Mouse (Mus musculus) urinary bladder, adult 2 months (tissue): ENCODE results near the gene Gimap8. TPM values are rescaled to one million over a fixed set of nuclear protein-coding genes. Genes with fewer than 3 reads are reported as not detected.
"Not testable (repeated sequence)": the region's sequence is repeated elsewhere in the genome, so short reads cannot be mapped to it uniquely, and the experiment has no call there.

Experiments used
- DNase-seq: peaks from one replicate; pipeline ENCODE4 v3.0.0; 2022; ENCODE audit warnings: low spot score
- polyA plus RNA-seq: library from polyadenylated mRNA; depleted of rRNA; stranded (reverse); fragments of >200 nt; gene quantifications from 2 replicates; pipeline ENCODE4 v1.2.3, GENCODE M21; 2012

Gene Gimap8
- polyA plus RNA-seq, 1 experiment: 8.1 TPM

DNA sequence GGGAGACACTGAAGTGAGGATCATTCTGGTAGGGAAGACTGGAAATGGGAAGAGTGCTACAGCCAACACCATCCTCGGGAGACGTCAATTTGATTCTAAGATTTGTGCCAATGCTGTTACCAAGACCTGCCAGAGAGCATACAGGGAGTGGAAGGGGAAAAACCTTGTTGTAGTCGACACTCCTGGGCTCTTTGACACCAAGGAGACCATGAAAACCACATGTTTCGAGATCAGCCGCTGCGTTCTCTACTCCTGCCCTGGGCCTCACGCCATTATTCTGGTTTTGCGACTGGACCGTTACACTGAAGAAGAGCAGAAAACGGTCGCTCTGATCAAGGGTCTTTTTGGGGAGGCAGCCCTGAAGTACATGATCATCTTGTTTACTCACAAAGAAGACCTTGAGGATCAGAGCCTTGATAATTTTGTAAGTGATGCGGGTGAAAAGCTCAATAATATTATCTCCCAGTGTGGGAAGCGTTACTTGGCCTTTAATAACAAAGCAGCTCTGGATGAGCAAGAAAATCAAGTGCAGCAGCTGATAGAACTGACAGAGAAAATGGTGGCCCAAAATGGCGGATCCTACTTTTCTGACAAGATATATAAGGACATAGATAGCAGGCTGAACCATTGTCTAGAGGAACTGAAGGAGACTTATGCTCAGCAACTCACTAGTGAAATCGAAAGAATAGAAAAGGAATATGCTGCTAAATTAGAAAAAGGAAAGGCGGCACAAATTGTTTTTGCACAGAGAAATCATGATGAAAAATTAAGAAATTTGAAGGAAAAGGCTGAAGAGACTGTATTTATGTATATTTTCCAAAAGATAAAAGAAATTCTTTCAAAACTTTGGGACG, 30.7 kb downstream of the Gimap8 start:
- DNase-seq: no peak

DNA sequence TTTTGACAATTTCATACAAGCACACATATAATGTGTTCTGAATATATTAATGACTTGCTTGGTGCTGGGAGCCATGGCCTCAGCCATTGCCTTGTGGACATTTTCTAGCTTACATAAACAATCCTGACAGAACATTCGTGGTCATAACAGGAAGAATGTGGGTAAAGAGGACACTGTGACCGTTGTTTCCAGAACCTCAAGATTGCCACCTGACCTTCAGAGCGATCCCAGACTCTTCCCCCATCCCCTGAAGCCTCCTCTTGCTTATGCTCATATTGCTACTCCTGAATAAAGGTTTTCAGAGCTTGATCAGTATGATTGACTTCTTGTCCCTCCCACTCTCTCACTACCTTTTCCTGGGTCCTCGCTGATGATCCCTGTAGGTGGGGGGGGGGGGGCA, 31.4 kb downstream of the Gimap8 start:
- no peak for DNase-seq

DNA sequence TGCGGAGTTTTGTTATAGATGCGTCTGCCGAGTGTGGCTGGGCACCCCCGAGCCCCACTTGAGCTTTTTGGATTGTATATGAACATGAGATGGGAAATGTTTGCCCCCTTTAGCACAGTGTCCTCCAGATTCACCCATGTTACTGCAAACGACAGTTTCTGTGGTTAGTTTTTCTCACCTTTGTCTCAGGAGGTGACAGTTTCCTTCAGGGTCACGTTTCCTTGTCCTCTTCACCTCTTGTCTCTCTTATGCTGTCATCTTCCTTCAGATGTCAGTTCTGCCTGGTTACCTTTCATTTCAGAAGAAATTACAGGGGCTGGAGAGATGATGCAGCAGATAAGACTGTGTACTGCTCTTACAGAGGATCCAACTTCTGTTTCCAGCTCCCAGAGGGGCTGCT, 32.7 kb downstream of the Gimap8 start:
- no peak for DNase-seq

DNA sequence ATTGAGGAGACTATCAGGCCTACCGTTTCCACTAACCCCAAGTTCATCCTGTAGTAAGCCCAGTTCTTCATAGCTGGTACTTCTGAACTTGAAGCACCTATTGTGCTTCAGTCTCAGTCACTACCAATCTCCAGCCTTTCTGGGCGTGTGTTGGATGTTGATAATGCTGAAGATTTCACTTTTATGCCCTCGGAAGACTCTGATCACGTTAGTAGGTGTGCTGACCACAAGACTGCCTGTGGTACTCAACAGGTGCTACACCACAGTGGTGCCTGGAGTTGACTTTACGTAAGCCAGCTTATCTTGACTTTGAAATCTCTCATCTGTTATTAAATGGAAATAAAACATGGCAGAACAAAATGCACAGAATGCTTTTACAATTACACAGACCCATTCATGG, 33.4 kb downstream of the Gimap8 start:
- no peak for DNase-seq

DNA sequence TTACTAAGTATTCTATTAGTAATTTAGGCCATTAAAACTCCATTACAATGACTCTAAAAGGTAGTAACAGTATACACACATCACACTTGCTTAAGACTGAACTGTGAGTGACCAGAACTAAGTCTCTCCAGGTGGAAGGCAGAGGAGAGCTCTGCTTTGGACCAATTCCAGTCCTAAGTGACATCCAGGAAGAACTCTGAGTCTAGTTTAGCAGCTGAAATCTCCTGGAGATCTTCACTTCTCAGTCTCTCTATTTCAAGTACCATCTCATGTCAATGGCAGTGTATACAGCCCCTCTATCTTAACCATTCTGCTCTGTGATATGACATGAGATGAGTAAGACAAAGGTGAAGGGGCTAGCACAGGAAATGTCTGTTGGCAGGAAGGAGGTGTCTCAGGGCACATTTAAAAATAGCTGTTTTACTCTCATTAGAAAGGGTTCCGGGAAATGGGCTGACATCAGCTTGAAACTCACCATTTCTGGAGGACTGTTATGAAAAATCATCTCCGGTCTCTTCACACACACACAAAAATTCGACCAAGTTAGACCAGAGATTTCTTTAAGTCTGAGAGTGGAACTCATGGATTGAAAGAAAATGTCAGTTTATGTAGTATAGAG, 34.5 kb downstream of the Gimap8 start:
- DNase-seq: no peak

DNA sequence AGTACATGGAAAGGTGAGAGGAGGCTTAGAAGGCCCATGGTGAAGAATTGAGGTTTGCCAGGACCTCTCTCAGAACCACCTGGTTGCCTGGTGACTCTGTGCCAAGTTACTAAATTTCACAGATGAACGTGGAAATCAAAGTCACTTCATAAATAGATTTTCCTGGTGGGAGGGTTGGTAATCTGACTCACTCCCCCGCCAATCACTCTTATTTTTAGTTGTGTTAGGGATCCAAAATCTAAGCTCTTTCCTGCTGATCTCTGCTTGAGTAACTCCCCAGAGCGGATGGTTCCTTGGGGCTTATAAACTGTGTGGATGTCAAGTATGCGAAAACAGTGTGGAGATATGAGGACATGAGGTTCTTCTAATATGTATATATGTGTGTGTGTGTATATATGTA, 35.2 kb downstream of the Gimap8 start:
- no peak for DNase-seq

DNA sequence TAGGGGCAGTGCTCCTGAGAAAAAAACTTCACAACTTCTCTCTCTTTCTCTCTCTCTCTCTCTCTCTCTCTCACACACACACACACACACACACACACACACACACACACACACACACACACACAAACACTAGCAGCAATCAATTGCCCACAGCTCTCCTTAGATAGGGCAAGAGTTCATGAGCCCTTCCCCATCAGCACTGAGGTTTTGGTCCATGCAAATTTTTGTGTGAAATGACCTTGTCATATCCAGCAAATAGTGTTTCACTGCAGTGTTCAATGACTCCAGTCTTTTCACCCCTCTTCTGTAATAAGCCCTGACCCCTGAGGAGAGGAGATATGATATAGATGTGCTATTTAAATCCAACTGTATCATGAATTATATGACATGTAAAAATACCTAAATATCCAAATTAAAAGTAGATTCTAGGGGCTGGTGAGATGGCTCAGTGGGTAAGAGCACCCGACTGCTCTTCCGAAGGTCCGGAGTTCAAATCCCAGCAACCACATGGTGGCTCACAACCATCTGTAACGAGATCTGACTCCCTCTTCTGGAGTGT, 36.3 kb downstream of the Gimap8 start:
- not testable (repeated sequence) for DNase-seq

DNA sequence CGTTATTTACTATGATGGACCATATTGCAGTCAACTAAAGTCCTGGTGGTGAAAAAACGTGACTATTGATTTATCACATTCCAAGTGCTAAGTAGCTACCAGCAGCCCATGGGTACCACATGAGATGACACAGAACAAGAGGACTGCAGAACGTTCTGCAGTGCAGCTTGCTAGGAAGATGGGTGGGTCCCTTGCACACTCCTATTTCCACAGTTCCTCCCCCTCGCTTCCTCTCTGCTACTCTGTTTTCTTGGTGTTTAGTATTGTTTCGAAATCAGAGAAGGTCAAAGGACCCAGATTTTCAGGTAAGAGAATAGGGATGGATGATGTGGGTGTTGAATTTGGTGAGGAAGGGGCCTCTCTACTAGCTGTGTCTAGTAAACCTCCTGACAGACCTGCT, 37.3 kb downstream of the Gimap8 start, which contains the start of gene Gimap4:
TSS of gene Gimap4 (plus strand) at position 231 of the 400 bp plus-strand sequence.
- no peak for DNase-seq

DNA sequence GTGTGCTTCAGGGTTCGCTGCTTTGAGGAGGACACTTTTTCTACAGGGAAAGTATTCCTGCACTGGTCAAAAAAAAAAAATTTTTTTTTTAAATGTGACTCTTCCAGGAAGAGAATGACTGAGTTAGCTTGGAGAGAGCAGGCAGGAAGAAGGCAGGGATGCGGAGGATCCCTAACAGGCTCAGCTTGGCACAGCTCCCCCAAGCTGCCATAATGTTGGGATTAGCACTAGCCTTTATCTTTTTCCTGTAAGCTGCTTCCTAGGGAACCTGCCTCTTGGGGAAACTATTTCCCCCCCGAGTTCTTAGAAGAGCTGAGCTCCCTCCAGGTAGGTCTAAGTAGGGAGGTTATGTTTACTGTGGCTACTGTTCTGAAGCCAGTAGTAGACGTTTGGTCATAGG, 37.8 kb downstream of the Gimap8 start:
- DNase-seq: no peak

DNA sequence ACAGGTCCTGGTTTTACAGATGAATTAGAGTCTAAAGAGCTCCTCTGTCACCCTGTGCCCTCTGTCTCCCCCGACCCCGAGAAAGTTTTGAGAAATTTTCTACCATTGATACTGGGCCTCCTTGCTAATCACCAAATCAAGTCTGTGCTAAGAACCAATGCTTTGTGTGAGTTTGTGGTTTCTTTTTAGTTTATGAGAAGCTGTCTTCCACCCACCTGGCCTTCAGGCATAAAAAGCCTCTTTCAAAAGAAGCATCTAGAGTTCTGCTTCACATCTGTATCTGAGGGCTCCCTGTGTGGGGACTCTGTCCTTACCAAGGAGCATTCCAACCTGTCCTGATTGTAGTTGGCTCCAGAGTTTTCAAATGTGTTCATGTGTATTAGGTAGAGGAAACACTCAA, 38.2 kb downstream of the Gimap8 start:
- no peak for DNase-seq

DNA sequence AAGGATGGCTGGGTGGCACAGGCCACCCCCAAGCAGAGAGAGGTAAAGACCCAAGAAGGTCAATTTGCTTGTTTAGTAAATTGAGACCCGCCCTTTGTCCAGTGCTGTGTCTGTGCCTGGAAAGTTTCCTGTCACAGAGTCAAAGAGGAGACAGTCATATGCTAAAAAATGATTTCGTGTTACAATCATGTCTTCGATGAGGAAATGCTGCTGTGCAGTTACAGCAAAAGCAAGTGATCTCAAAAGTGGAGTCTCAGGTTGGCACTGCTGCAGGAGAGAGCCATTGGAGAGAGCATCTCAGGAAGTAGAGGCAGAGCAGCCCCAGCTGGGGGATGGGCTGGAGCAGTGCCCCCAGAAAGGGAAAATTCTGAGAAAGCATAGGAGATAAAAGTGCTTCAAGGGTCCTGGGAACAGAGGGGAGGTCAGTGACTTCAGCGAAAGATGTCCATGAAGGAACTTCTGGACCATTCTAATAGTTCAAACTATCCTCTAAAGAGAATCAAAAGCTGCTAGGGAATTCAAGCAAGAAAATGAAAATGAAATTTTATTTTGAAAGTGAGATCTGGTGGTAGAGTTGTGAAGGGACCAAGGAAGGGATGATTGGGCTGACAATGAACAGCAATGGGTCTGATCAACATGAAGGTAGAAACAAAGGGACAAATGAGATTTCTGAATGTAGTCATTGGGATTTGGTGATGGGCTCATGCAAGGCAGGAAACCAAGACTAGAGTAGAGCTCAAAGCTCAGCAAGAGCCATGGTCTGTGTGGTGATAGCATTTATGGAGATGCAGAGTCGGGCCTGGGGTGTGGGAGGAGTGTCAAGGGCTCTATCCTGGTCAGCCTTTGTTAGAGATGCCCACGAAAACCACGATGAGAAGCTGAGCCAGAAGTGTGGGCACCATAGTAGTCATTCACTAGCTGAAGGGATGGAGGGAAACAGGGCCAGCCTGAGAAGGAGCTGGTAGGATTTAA, 38.9 kb downstream of the Gimap8 start:
- DNase-seq: no peak

DNA sequence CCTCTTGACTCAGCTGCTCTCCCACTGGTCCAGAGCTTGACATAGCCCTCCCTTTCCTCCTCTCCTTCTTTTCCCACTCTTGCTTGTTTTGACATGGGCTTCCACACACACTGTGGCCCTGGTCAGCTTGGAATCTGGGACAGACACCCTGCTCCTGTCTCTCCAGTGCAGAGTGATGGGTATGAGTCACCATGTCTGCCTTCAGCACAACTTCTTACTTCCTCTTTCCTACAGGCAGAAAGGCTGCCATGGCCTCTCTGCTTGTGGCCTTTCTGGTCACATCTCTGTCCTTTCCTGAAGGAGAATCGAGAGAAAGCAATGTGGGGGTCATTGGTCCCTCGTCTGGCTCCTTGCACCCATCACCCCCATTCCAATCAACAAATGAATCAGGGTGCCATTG, 40.0 kb downstream of the Gimap8 start:
- no peak for DNase-seq

DNA sequence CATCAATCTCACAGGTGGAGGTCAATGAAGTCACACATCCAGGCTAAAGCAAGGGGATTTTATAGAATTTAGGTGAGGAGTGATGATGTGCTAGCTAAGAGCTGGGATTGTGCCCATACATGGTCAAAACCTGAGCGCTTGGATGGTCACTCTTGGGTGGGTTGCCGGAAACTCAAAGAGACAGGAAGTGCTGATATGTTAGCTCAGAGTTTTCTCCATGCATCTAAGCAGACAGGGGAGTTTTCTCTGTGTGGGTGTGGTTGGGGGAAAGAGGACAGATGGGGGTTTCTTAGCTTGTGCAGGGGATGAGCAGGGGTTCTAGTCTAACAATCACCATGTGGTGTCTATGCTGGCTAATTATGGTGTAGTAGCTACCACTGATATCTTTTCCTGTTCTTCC, 42.3 kb downstream of the Gimap8 start:
- no peak for DNase-seq

DNA sequence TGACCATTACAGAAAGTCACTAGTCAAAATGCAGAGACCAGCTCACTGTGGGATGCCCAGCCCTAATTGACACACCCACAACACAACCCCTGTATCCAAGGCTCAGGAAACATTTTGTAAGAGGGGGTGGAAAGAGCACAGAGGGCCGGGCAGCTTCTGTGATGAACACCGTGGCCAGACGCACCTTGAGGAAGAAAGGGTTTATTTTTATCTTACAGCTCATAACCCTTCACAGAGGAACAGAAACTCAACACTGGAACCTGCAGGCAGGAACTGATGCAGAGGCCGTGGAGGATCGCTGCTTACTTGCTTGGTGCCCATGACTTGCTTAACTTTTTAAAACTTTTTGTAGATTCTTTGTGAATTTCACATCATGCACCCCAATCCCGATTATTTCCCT, 45.9 kb downstream of the Gimap8 start:
- no peak for DNase-seq

DNA sequence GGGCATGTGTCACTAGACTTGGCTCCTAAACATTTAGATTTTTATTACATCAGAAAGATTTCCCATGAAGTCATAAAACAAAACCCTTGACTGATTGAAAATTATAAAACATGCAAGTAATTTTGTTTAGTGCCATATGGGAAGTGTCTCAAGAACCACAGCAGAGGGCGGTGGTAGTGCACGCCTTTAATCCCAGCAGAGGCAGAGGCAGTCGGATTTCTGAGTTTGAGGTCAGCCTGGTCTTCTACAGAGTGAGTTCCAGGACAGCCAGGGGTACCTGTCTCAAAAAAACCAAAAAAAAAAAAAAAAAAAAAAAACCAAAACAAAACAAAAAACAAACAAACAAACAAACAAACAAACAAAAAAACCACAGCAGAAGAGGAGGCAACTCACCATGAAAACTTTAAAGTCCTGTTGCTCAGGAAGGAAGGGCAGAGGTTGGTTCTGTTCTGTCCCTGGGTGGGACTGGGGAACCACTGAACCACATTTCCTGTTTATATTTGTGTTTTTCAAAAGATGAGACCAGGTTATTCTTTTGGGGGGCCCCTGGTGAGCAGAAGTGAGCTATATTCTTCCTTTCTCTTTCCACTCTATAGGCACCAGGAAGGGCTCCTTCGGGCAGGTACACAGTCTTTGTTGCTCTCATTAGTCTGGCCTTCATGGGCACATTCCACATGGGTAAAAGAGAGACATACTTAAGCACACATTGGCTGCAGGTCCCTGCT, 50.0 kb downstream of the Gimap8 start:
- no peak for DNase-seq

DNA sequence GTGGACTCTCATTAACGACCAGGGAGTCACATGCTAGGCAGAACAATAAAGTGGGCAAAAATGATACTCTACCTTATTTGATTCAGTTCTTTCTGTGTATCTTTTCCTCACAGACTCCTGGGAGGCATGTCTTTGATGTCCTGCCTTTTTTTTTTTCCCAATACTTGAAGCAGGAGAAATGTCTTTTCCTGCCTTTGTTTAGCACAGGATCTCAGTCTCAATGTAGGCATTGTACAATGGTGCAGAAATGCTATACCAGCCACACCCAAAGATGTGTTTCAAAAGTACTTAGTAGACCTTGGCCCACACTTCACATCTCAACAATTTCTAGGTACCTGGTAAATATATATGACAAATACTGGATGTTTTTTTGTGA, 50.5 kb downstream of the Gimap8 start:
- DNase-seq: no peak

DNA sequence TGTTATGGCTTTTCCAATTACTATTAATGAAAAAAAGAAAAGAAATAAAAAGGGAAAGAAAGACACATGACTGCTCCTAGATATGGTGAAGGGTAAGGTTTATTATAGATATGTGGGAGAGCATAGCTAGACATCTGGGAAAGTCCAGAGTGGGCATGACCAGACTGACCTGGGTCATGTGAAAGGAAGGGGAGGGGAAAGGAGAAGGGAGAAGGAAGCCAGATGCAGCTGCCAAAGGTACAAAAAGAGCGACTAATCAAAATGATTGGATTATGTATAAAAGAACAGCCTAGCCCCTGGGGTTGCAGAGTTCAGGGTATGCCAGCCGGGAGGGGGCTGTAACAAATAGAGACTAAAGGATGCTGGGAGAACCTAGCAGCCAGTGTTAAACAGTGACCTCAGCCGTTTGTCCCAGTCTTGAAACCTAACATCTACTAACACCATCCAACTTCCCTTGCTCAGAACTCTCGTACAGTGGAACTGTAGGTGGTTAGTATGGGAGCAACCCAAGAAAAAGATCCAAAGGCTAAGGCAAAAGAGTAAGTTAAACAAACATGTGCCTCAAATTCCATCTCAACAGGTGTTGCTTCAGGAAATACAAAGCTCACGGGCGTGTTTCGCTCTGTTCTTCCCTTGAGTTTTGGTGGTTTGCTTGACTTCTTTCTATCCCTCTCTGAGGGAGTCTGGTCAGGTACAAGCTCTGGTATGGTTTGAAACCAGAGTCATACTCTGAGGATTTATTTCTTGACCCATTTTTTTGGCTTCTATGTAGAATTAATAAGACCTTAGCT, 51.2 kb downstream of the Gimap8 start:
- no peak for DNase-seq

DNA sequence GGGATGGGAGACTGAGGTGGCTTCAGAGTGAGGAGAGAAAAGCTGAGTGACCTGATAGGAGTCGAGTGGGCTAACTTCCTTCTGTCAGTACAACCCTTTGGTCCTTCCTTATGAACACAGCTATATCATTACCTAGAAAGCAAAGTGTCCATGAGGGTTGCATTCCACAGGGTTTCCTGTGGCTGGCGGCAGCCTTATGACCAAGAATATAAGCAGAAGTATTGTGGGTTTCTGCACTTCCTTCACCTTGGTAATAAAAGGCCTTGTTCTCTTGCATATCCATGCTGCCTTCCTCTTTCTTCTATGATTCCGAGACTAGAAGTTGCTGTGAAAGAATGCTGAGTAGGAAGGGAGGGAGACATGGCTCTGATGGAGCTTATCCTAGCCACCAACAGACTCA, 51.9 kb downstream of the Gimap8 start:
- DNase-seq: no peak

DNA sequence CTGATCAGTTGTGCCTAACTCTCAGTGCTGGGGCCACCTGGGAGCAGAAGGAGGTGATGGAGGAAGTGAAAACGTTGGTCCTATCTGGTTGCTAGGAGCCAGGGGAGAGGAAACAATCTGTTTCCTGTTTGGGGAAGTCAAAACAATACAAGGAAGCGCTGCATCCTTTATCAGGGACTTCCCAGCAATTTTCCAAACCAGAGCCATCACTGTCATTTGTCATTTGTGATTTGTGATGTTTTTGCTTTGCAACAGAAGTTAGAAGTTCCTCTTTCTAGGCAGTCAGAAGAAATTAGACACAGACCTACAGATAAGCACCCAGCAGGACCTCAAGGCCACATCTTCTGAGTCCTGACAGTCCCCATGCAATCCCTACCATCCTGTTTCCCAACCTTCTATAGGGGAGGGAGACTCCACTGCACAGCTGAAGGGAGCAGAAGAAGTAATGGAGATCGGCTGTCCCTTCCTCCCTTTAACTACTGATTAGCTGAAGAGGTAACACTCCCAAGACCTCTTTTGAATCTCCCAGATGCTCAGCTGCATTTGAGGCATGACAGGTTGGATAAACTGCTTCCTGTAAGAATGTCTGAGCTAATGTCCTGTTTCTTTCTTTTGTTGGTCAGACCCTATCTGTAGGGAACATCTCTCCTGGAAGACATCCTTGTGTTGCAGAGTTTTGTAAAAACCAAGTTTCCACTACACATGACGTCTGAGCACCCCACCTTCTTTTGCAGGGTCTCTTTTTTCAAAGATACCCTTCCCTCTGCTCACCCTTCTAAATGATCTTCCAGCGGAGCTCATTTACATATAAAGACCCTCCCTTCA, 53.4 kb downstream of the Gimap8 start:
- no peak for DNase-seq

DNA sequence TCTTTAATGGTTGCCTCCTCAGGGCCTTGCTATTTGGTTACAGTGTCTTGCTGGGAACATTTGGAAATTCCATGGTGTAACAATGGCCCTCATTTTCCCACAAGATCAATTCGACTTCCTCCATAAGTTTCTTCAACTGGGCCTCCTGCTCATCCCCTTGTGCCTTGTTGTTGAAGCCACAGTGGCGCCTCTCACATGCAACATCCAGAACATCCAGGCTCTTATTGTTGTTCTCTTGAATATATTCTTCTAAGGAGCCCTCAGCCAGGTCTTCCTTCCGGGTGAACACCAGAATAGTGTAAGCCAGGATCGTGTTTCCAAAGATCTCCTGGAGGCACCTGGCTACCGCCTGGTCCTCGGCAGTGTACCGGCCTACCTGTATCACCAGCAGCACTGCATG, 55.1 kb downstream of the Gimap8 start:
- DNase-seq: no peak
